10 mouse cellular contexts compared by ENCODE assay signal in genomic region chr16:91860471-91861125, GRCm38 (mm10).
DNase-seq lines count a peak whose midpoint lies in the region; ATAC-seq and TF ChIP-seq lines count a peak whose summit lies in the region.
"Had no signal": no experiment of that assay in that cellular context is flagged by ENCODE, and none has a peak within 500 bp of the region (broad histone marks: within the 10 kb centered on the region; RNA-seq: fewer than 3 reads in every experiment).

No protein-coding gene starts in this region.

- H3K4me1 ChIP-seq in embryonic facial prominence, embryonic 12.5 days: peaks cover 16% of the 10 kb centered on the region
- peaks cover 22% of the 10 kb centered on the region for H3K4me1 ChIP-seq in embryonic facial prominence, embryonic 10.5 days
- 0 out of 2 replicates have a peak, but pooled peaks cover 2% of the 10 kb centered on the region for H3K4me1 ChIP-seq in midbrain, embryonic 16.5 days (ENCODE audit: control insufficient read depth, insufficient read depth, low read length)
- H3K4me1 ChIP-seq in midbrain, embryonic 14.5 days (ENCODE audit: control insufficient read depth, insufficient read depth, low read length): no peaks in the 10 kb centered on the region
- peaks cover 31% of the 10 kb centered on the region for H3K4me1 ChIP-seq in kidney, embryonic 14.5 days (ENCODE audit: control insufficient read depth, insufficient read depth, low read length)
- peaks cover 22% of the 10 kb centered on the region; the same call in 1 of the 2 replicates for H3K4me1 ChIP-seq in stomach, embryonic 16.5 days (ENCODE audit: control insufficient read depth, insufficient read depth, low read length)
- peaks cover 27% of the 10 kb centered on the region for H3K4me1 ChIP-seq in cerebellum, adult 2 months (ENCODE audit: control insufficient read depth, insufficient read depth, low read length)

- no peak for TF ChIP-seq CTCF in cerebellum, adult 2 months (IDR thresholded peaks at IDR 0.05; ENCODE audit: borderline replicate concordance, insufficient read depth, low read depth, low read length)

- ATAC-seq in embryonic facial prominence, embryonic 12.5 days (ENCODE audit: insufficient number of reproducible peaks, insufficient read depth, low FRiP score, low TSS enrichment): no peak
- ATAC-seq in midbrain, embryonic 16.5 days: no peak
- ATAC-seq in midbrain, embryonic 14.5 days (ENCODE audit: low FRiP score, low TSS enrichment): no peak
- peak; percentile 52; the same call in 1 of the 2 replicates for ATAC-seq in kidney, embryonic 14.5 days (ENCODE audit: low FRiP score, low TSS enrichment)
- ATAC-seq in stomach, embryonic 16.5 days (ENCODE audit: insufficient read depth, low FRiP score): peak; percentile 45; the same call in 1 of the 2 replicates

- DNase-seq in embryonic facial prominence, embryonic 10.5 days (ENCODE audit: low spot score): no peak
- no peak for DNase-seq in midbrain, embryonic 14.5 days
- DNase-seq in ovary, postnatal 36 days (ENCODE audit: low spot score): no peak
- DNase-seq in cerebellum, adult 2 months: no peak
- DNase-seq: lung, postnatal 14 days; retina, postnatal 1 day had no signal

- TF ChIP-seq POLR2A in cerebellum, adult 2 months (IDR thresholded peaks at IDR 0.05; ENCODE audit: borderline replicate concordance, insufficient read depth, low read length): no peak

- no peaks in the 10 kb centered on the region for H3K27me3 ChIP-seq in embryonic facial prominence, embryonic 12.5 days
- H3K27me3 ChIP-seq in embryonic facial prominence, embryonic 10.5 days (replicated peaks; ENCODE audit: low read depth, poor library complexity, severe bottlenecking): no peaks in the 10 kb centered on the region
- H3K27me3 ChIP-seq in midbrain, embryonic 16.5 days (ENCODE audit: control insufficient read depth, insufficient read depth, low read depth, low read length): no peaks in the 10 kb centered on the region
- no peaks in the 10 kb centered on the region for H3K27me3 ChIP-seq in midbrain, embryonic 14.5 days (ENCODE audit: control insufficient read depth, insufficient read depth, low read length)
- no peaks in the 10 kb centered on the region for H3K27me3 ChIP-seq in kidney, embryonic 14.5 days (ENCODE audit: control insufficient read depth, insufficient read depth, low read length)
- no peaks in the 10 kb centered on the region for H3K27me3 ChIP-seq in stomach, embryonic 16.5 days (ENCODE audit: control insufficient read depth, insufficient read depth, low read length)
- no peaks in the 10 kb centered on the region for H3K27me3 ChIP-seq in cerebellum, adult 2 months (ENCODE audit: control insufficient read depth, insufficient read depth, low read length)

- H3K27ac ChIP-seq in embryonic facial prominence, embryonic 12.5 days: peak overlapping the region; percentile 51; the same call in 1 of the 2 replicates
- H3K27ac ChIP-seq in embryonic facial prominence, embryonic 10.5 days (replicated peaks): no peak overlapping the region
- peak overlapping the region; percentile 29; the same call in 1 of the 2 replicates for H3K27ac ChIP-seq in midbrain, embryonic 16.5 days (ENCODE audit: low read length)
- H3K27ac ChIP-seq in midbrain, embryonic 14.5 days (replicated peaks; ENCODE audit: low read depth, low read length): no peak overlapping the region
- H3K27ac ChIP-seq in kidney, embryonic 14.5 days (ENCODE audit: low read depth, low read length): peak overlapping the region; percentile 53; the same call in 1 of the 2 replicates
- peak overlapping the region; percentile 72 for H3K27ac ChIP-seq in stomach, embryonic 16.5 days (ENCODE audit: low read length)
- H3K27ac ChIP-seq in cerebellum, adult 2 months (ENCODE audit: insufficient read depth, low read length): no peak overlapping the region

- WGBS in embryonic facial prominence, embryonic 12.5 days: 58% methylated on average over 14 of the region's 14 CpGs
- WGBS in embryonic facial prominence, embryonic 10.5 days: 76% methylated on average over 14 of the region's 14 CpGs
- WGBS in midbrain, embryonic 16.5 days: 73% methylated on average over 14 of the region's 14 CpGs
- WGBS in midbrain, embryonic 14.5 days: 78% methylated on average over 14 of the region's 14 CpGs
- WGBS in kidney, embryonic 14.5 days: 11% methylated on average over 14 of the region's 14 CpGs
- WGBS in stomach, embryonic 16.5 days: 30% methylated on average over 14 of the region's 14 CpGs
- WGBS in cerebellum, adult 2 months: 30% methylated on average over 14 of the region's 14 CpGs

- H3K4me3 ChIP-seq in embryonic facial prominence, embryonic 12.5 days: no peak overlapping the region
- no peak overlapping the region for H3K4me3 ChIP-seq in embryonic facial prominence, embryonic 10.5 days
- no peak overlapping the region for H3K4me3 ChIP-seq in midbrain, embryonic 16.5 days (ENCODE audit: low read depth, low read length)
- H3K4me3 ChIP-seq in midbrain, embryonic 14.5 days (replicated peaks; ENCODE audit: low read depth, low read length): no peak overlapping the region
- H3K4me3 ChIP-seq in kidney, embryonic 14.5 days (ENCODE audit: low read length): no peak overlapping the region
- no peak overlapping the region for H3K4me3 ChIP-seq in stomach, embryonic 16.5 days (replicated peaks; ENCODE audit: low read length)
- no peak overlapping the region for H3K4me3 ChIP-seq in cerebellum, adult 2 months (replicated peaks; ENCODE audit: insufficient read depth, low read depth, low read length)

- no peaks in the 10 kb centered on the region for H3K9me3 ChIP-seq in embryonic facial prominence, embryonic 12.5 days
- H3K9me3 ChIP-seq in embryonic facial prominence, embryonic 10.5 days: no peaks in the 10 kb centered on the region
- H3K9me3 ChIP-seq in midbrain, embryonic 16.5 days (replicated peaks; ENCODE audit: control insufficient read depth, low read length, poor library complexity, severe bottlenecking): no peaks in the 10 kb centered on the region
- no peaks in the 10 kb centered on the region for H3K9me3 ChIP-seq in midbrain, embryonic 14.5 days (ENCODE audit: control insufficient read depth, low read length)
- H3K9me3 ChIP-seq in kidney, embryonic 14.5 days (ENCODE audit: control insufficient read depth, low read length): no peaks in the 10 kb centered on the region
- H3K9me3 ChIP-seq in stomach, embryonic 16.5 days (replicated peaks; ENCODE audit: control insufficient read depth, low read length): no peaks in the 10 kb centered on the region

- no peak overlapping the region for H3K4me2 ChIP-seq in embryonic facial prominence, embryonic 12.5 days (replicated peaks)
- H3K4me2 ChIP-seq in midbrain, embryonic 16.5 days (ENCODE audit: low read length): no peak overlapping the region
- H3K4me2 ChIP-seq in midbrain, embryonic 14.5 days (ENCODE audit: low read length): no peak overlapping the region
- H3K4me2 ChIP-seq in kidney, embryonic 14.5 days (replicated peaks; ENCODE audit: low read depth, low read length): no peak overlapping the region
- no peak overlapping the region for H3K4me2 ChIP-seq in stomach, embryonic 16.5 days (ENCODE audit: low read depth, low read length)

- H3K9ac ChIP-seq in embryonic facial prominence, embryonic 12.5 days: no peak overlapping the region
- no peak overlapping the region for H3K9ac ChIP-seq in midbrain, embryonic 16.5 days (ENCODE audit: low read depth, low read length)
- no peak overlapping the region for H3K9ac ChIP-seq in midbrain, embryonic 14.5 days (replicated peaks; ENCODE audit: low read length)
- H3K9ac ChIP-seq in kidney, embryonic 14.5 days (ENCODE audit: low read depth, low read length): no peak overlapping the region
- no peak overlapping the region for H3K9ac ChIP-seq in stomach, embryonic 16.5 days (ENCODE audit: low read length)

- H3K36me3 ChIP-seq in embryonic facial prominence, embryonic 12.5 days: peaks cover 48% of the 10 kb centered on the region
- peaks cover 81% of the 10 kb centered on the region for H3K36me3 ChIP-seq in embryonic facial prominence, embryonic 10.5 days (replicated peaks)
- peaks cover 17% of the 10 kb centered on the region for H3K36me3 ChIP-seq in midbrain, embryonic 16.5 days (ENCODE audit: control insufficient read depth, insufficient read depth, low read length)
- H3K36me3 ChIP-seq in midbrain, embryonic 14.5 days (ENCODE audit: control insufficient read depth, insufficient read depth, low read length): peaks cover 67% of the 10 kb centered on the region
- H3K36me3 ChIP-seq in kidney, embryonic 14.5 days (ENCODE audit: control insufficient read depth, insufficient read depth, low read length): peaks cover 27% of the 10 kb centered on the region
- H3K36me3 ChIP-seq in stomach, embryonic 16.5 days (ENCODE audit: control insufficient read depth, insufficient read depth, low read length): peaks cover 4% of the 10 kb centered on the region; the same call in 1 of the 2 replicates

Comparison
In these comparisons a context has a peak if more than half of its experiments do, and no peak if none do; other contexts are left out.
1. H3K27ac ChIP-seq: peak in embryonic facial prominence, embryonic 12.5 days (single experiment), midbrain, embryonic 16.5 days (single experiment), kidney, embryonic 14.5 days (single experiment) and stomach, embryonic 16.5 days (single experiment); none in embryonic facial prominence, embryonic 10.5 days (single experiment), midbrain, embryonic 14.5 days (single experiment) and cerebellum, adult 2 months (single experiment).
2. ATAC-seq: peak in kidney, embryonic 14.5 days (single experiment) and stomach, embryonic 16.5 days (single experiment); none in embryonic facial prominence, embryonic 12.5 days (single experiment), midbrain, embryonic 16.5 days (single experiment) and midbrain, embryonic 14.5 days (single experiment).